Mouse (Mus musculus): ENCODE data around the gene Maml3.

DNA sequence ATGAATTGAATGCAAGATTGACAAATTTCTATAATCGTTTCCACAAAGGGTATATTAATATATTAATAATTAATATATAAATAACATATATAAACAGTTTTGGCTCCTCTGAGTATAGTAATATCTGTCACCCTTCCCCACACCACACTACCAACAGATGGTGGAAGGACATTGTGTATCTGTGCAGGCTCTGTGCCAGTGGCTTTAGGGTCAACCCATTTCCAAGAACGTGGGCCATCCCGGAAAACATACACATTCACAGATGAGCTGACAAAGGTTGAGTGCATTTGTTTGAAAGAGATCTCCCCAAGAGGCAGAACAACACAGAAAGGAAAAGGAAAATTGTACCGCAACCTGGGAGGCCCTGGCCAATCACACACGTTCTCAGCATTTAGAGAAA lies 238.4 kb downstream of the Maml3 start:
- TF ChIP-seq POLR2A (IDR thresholded peaks at IDR 0.05; ENCODE audit: insufficient read length, low read depth), result no peak
- no peak for TF ChIP-seq TCF3 (IDR thresholded peaks at IDR 0.05; ENCODE audit: insufficient read length, low read depth)
- TF ChIP-seq E2F4 (IDR thresholded peaks at IDR 0.05; ENCODE audit: insufficient read depth), result no peak
- no peak for TF ChIP-seq MAX (IDR thresholded peaks at IDR 0.05; ENCODE audit: low read depth)
- TF ChIP-seq USF1 (IDR thresholded peaks at IDR 0.05; ENCODE audit: low read depth), result no peak
- TF ChIP-seq MYOG (IDR thresholded peaks at IDR 0.05; ENCODE audit: control insufficient read depth in 1 of 3, insufficient read depth in 1 of 3, insufficient read length in 2 of 3, low read depth in 2 of 3), result no peak
- no peak for TF ChIP-seq MYOD1 (IDR thresholded peaks at IDR 0.05; ENCODE audit: control insufficient read depth in 1 of 3, insufficient read length in 2 of 3, low read depth in 2 of 3)
- no peak for TF ChIP-seq TCF12 (IDR thresholded peaks at IDR 0.05; ENCODE audit: insufficient read depth, poor library complexity, severe bottlenecking)
- TF ChIP-seq POLR2AphosphoS2 (IDR thresholded peaks at IDR 0.05; ENCODE audit: insufficient read length, low read depth), result no peak
- TF ChIP-seq REST (IDR thresholded peaks at IDR 0.05; ENCODE audit: insufficient read depth, insufficient read length), result no peak
- no peak for TF ChIP-seq CEBPB (IDR thresholded peaks at IDR 0.05; ENCODE audit: insufficient read depth, poor library complexity, severe bottlenecking)
- TF ChIP-seq SRF (IDR thresholded peaks at IDR 0.05; ENCODE audit: control insufficient read depth, insufficient read length, low read depth), result no peak

Data from myocyte (in vitro differentiated cells).